Mouse (Mus musculus): ENCODE measurements at regions not wholly inside any gene's neighbourhood (a gene's known extent, or its start where the extent isn't known, plus 50 kb on each side); places are given as distances from the start of the nearest gene placed in this dataset.

DNA sequence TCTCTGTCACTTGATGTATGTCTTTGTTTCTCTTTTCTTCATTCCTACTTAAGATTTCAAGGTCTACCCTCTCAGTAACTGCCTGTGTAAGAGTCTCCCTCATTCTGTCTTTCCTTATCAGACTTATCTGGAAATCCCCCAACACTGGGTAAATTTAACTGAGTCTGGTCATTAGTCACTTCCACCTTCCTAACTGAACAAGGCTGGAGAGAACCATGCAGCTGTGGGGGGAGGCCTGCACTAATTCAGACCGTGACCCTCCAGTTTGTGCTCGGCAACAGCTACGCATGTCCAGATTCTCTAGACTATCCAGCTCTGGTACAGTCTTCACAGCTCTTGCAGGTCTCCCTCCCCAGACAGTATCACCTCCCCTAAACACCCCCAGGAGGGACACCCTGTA lies 103.3 kb downstream of the Prox1 start:
- DNase-seq = no peak

DNA sequence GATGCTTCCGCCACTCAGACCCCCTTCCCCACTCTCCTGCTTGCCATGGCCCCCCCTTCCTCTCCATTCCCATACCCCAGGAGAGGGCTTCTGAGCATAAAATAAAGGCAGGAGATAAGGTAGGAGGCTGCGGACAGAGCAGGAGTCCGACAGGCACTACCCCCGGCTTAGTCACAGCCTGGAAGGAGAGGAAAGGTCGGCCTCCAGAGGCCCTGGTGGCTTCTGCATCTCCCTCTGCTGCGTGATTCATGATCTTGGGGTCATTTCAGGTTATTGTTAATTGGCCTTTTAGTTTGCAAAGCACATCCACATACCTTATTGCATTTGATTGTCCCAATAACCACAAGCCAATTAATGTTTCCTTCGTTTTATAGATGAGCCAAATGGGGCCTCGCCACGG lies 104.1 kb downstream of the Prox1 start:
- DNase-seq = no peak

DNA sequence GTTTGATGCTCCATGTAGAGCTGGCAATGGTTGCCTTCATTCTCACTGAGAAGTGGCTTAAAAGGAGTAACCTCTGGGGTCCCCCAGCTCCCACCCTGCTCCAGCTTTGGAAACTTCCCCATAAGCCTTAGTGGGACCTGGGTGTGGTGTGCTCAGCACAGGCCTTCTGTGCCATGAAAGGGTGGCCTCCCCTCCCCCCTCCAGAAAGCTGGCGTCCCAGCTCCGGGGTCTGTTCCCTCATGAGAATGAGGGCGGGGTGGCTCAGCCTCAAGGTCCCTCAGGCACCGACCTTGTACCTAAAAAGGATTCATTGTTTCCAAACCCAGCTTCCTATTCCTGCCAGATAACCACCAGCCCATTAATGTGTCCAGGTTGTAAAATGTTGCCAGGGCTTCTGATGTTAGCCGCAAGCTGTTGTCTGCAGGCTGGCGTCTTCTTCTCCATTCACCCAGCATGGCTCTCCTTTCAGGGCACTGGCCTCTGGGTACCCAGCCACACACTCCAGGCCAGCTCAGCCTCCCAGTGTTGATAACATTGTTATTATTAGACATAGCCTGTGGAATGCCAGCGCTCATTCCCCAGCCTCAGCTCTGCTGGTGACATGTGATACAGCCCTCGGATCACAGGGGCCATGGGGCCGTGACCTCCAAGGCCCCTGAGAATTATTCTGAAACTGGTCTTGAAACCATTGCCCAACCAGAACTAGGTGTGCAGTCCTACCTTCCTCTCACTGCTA lies 108.8 kb downstream of the Prox1 start:
- DNase-seq = no peak

DNA sequence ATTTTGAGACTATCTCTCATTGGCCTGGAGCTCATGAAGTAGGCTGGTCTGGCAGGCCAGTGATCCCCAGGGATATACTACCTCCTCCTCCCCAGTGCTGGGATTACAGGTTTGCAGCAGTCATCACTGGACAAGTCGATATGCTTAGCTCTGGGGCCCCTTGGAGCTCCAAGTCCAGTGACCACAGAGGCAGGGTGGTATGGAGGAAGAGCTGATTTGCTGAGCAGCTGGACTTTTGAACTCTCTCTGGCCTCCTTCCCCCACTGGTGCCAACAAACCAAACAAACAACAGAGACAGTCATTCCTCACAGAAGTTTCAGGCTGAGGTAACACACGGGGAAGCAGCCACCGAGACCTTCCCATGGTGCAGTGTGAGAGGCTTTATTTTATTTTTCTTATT lies 111.5 kb downstream of the Prox1 start:
- no peak for DNase-seq

DNA sequence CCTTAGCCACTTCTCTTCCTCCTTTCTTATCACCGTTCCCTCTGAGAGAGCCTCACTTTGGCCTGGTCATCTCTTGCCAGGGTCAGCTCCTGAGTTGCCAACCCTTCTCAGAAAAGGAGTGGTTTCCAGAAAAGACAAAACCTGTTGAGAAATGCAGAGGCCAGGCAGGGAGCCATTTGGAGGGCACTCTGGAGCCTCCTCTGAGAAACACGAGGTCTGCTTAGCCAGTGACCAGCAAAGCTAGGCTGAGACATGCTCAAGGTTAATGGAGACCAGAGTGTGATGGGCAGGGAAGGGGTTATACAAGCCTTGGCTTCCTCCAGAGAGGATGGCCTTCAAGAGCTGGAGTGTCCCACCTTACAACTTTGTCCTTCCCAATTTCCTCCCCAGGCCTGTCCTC lies 113.6 kb downstream of the Prox1 start:
- no peak for DNase-seq

DNA sequence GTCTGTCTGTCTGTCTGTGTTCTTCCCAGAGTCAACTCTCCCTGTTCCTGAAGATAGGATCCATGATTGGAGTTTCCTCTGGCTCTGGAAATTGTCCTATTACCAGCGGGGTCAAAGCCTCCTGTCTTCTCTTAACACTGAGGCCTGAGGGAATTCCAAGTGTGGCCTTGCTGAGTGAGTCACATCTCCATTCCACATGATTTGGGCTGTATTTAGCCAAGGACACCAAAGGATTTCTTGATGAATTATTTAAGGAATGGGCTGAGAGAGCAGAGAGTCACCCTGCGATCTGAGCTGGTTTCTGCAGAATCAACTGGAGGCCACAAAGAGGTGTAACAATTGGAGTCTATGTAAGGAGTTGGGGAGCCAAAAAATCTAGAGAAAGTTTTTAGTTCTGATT lies 118.6 kb downstream of the Prox1 start:
- DNase-seq = no peak

DNA sequence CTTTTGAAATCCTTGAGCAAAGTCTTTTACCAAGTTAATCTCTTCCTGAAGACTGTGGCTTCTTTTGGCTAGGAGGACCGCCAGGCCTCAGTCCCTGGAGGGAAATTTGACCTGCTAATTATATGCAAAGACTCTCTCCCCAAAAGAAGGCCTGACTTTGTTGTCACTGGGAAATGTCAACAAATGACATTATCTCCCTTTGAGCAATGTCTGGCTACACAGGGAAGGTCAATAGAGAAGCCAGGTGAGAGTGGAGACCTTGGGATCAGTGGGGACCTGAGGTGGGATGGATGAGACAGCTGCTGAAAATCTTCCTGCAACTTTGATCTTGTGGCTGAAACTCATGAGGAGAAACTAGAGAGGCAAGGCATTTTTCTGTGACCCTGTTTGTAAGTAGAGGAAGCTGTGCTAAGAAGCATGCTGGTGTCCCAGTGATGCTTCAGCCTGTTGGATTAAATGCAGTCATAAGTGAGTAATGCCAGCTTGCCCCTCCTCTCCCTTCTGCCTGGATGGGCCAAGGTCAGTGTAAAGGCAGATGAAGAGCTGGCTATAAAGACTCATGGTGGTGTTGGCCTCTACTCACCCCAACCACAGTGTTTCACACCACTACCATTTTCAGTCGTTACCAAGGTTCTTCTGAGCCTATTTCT lies 121.9 kb downstream of the Prox1 start:
- no peak for DNase-seq

DNA sequence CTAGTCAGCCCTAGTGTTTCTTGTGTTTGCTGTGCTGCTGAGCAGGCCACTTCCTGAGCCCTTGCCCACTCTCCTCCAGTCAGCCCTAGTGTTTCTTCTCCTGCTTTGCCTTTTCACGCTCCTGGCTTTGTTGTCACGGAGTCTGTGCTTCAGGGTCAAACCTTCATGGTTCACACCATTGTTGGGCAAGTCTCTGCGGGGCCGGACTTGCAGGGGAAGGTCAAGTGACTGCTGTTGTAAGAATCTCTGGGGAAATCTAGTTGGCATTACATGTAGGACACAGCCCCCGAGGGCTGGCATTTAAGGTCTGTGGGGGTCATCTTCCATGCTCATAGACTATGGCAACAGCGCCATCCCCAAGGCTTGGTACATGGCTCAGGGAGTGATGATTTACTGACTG lies 123.3 kb downstream of the Prox1 start:
- DNase-seq = no peak

DNA sequence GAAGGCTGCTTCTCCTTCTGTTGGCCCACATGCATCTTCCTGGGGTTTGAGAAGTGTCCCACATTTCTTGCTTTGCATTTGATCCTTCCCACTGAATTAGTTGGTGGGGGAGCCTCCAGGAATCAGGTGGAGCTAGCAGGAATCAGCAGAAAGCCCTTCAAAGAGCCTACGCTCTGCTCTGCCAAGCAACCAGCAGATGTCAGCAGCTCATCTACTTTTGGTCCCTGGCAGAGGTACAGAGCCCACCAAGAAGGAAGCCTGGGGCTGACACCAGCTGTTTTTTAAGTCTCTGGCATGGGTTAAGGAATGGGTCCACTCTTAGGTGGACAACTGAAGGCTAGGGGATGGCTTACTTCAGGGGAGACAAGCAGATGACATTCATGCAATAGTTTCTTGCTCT lies 123.6 kb upstream of the Smyd2 start:
- peak; percentile 22 for DNase-seq

DNA sequence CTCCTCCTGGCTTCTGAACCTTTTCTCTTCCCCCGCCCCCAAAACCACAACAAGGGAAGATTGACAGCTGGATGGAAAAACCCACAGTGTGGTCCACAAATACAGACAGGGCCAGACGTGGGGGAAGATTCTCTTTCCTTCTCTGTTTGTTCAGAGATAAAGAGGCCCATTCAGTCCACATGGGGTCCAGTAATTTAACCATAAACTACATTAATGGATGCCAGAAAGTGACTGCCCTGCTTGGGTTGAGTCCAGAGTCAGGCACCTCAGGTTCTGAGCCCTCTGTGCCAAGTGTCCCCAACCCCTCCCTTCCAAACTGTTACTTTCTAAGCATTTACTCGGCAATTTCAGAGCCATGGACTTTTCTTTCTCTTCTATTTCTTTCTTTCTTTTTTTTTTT lies 121.9 kb upstream of the Smyd2 start:
- DNase-seq = no peak

DNA sequence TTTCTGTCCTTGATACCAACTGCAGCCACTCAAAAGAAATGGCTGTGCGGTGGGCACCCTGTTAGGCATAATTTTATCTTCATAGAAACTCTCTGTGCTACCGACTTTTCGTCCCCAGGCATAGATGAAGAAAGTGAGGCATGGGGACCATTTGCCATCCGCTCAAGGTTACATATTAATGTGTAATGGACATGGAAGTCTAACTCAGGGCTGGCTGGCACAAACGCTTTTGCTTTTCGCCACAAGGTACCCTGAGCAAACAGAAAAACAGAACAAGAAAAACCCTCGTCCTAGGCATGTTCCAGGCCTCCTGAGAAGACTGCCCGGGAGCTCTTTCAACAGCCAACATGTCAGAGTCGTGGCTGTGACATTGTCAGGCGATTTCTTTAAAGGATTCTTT lies 121.0 kb upstream of the Smyd2 start:
- DNase-seq = no peak

DNA sequence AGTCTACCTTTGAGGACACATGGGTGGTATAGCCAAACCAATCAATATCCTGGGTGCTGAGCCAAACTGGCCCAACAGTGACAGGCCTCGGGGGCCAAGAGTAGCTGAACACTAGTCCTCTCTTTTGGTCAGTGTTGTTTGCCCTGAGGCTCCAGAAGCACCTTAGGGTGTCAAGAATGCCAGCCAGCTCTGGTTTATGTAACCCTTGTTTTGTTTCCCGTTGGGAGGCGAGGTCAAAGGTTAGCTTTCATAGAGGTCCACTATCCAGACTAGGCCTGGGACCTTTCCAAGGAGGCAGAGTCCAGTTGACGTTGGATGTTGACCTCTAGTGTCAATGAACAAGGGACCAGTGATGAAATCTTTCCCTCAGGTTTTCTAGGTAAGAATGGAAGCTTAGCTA lies 120.0 kb upstream of the Smyd2 start:
- no peak for DNase-seq

DNA sequence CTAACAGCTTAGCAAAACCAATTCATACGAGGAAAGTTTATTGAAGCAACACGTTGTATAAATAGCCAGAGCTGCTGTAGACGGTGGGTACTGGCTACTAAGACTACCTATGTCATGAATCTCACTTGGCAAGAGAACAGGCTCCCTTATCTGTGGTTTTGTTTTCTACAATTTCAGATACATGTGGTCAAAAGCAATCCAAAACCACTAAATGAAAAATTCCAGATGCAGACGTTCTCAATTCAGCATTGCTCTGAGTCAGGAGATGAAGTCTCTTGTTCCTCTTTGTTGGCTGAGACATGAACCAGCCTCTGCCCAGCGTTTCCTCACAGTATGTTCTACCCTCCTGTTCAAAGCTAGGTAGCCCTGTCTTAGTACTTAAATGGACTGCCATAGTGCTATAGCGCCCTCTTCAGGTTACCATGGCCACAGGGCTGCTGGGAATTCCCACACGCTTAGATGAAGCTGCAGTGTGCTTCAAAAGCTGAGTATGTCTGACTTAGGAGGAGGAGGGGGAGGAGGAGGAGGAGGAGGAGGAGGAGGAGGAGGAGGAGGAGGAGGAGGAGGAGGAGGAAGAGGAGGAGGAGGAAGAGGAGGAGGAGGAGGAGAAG lies 119.0 kb upstream of the Smyd2 start:
- DNase-seq = no peak

DNA sequence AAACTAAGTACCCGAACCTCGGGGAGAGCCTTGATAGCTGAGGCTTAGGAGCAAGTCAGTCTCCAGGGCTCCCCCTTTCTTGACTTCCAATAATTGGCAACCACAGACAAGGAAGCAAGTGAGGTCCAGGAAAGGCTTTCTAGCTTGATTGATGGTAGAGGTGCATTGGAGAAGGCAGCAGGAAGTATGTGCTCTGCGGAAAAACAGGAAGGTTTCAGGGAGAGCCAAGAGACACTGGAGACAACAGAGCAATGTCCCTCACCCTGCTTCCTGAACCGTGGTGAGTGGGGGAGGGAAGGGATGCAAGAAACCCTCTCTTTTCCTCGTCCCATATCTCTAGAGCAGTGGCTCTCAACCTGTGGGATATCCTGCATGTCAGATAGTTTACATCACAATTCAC lies 115.9 kb upstream of the Smyd2 start:
- DNase-seq = no peak

DNA sequence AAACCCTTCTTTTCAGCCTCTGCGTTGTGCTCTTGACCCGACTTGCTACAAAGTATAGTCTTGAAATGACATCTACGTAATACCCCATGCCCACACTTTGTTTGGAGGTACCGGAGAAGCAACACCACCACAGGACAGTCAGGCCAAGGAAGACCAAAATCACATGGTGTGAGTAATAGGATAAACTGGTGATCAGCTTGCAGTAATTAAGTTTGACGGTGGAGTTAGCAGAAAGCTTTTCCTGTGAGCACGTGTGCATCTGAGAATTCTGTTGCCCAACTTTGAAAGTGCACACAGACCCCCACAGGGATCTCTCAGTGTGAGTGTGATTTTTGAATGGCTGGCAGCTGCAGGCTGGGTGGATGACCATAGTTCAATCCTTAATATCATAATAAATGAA lies 114.6 kb upstream of the Smyd2 start:
- no peak for DNase-seq

DNA sequence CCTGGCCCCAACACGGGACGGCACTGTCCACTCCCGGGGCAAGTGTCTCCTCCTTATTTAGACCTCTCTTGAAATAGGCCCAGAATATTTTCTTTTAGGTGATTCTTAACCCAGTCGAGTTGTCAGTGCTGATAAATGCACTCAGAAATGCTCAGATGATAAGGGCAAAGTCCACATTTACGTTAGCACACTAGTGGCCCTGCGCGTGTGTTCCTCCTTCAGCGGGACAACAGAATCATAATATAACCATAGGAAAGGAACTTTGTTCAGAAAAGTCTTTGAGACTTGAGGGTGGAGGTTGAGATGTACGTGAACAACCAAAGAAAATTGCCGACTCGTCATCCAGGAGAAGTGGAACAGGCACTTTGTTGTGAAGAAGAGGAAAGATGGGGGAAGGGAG lies 113.8 kb upstream of the Smyd2 start:
- DNase-seq = no peak

DNA sequence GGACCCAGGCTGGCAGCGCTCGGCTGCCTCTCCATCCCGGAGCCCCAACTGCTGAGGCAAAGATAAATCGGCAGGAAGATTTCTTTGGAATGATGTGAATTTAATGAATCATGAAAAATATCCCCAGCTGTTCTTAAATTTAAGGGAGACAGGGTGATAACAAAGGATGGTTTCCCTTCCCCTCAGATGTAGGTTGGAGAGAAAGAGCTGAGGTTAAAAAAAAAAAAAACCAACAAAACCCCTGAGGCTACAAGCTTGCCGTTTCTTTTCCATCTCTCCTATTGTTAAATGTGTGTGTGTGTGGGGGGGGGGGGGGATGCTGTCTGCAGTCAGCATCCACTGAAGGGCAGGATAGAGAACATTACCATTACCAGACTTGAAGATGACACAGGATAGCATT lies 111.9 kb upstream of the Smyd2 start:
- no peak for DNase-seq

DNA sequence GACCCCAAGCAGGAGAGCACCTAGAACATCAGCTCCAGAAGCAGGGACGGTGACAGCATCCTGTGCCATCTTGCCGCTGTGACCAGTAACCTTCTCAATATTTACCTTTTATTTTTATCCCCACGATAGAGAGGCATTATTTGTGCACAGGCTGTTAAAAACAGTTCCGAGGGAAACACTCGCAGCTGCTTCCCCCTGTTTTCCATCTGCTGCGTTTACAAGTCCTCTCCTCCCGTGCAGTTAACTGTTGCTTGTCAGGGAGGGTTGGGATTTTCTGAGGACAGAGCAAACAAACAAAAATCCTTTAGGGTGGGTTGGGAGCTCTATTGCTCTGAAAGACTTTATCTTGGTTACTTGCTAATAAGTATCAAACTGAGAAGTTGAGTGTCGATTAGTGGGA lies 105.4 kb upstream of the Smyd2 start:
- DNase-seq = no peak

DNA sequence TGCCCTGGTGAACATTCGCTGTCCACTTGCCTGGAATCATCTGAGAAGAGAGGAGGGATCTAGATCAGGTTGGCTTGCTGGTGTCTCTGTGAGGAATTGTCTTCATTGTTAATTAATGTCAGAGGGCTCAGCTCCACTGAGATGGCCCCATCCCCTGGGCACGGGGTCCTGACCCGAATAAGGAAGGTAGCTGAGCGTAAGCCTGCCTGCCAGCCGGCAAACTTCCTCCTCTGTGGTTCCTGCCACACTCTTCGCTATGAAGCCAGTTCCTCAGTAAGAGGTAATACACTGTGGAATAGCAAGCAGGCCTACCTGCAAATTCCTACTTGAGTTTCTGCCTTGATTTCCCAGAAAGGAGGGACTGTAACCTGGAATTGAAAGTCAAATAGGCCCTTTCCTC lies 87.3 kb upstream of the Smyd2 start:
- DNase-seq = no peak

DNA sequence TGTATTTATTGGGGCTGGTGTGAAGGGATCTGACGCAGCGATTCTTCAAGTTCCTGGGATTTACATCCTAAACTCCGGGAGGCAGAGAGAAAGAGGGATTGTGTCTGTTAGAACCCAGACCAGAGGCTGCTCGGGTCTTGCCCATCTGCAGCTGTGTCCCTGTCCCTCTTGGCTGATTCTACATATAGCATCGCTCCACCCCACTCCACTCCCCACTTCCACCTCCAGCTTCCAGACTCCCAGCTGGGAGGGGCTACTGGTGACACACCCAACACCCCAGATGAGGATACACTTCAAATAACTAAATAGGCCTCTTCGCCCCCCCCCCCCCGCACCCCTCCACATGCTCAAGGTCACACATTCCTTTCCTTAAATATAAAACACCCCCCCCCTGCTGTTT lies 85.1 kb upstream of the Smyd2 start:
- no peak for DNase-seq

DNA sequence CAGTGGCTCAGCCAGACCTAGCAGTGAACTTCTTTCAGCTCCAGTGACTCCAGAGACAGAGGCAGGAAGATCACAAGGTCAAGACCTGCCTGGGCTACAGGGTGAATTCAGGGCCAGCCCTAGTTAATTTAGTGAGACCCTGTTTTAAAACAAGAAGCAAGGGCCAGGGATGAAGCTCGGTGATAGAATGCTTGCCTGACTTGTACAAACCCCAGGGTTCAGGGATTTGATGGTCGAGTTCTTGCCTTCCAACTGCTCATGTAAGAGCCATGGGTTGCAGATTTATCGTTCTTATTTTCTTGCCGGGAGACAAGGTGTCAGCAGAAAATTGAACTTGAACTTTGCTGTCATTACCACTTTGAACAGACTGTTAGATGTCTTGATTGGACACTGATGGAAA lies 78.9 kb upstream of the Smyd2 start:
- DNase-seq = no peak

DNA sequence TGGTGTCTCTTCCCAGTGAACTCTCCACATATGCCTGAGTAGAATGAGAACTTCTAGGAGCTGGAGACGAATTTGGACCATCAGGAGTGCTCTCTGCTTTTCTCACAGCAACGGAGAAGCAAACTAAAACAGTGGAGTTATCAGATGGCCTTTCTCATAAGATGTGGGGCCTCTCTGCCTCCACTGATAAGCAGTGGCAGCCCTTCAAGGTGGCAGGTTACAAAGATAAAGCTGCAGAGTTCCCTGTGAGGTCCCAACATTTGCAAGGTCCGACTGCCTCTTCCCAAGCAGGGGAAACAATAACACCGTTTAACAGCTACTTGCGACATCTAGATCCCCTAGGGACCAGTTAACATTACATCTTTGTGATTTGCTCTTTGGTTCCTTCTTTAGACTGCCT lies 71.5 kb upstream of the Smyd2 start:
- DNase-seq = no peak

DNA sequence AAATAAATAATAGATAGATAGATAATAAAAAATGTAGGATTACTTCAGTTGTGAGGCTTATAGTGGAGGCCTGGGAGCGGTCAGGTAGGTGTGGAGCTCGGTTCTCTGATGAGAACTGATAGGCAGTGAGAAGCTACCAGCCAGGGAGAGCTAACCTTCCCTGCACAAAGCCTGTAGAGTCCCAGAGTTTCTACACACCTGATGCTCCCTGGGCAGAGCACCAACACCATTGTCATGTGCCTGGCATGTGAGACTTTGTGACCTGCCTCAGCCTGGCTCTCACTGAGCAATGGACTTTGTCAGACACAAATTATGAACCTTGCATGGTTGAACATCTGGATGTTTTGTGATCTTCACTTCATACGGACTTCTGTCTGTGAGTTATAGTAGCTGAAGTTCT lies 71.1 kb upstream of the Smyd2 start:
- DNase-seq = no peak

DNA sequence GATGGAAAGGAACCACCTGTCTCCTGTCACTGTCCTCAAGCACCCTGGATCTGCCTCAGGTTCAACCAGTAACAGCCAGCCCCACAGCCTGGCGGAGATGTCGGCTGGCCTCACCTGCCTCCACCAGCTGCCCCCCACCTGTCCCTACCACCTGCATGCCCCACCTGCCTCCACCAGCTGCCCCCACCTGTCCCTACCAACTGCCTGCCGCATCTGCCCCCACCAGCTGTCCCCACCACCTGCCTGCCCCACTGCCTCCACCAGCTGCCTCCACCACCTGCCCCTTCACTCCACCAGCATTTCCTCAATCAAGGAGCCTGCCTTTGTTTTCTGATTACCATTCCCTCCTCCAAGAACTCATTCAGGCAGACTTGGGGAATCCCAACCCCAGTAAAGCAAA lies 68.9 kb upstream of the Smyd2 start:
- DNase-seq = no peak

Data from cerebellum, adult 9-10 months (tissue).